Mouse (Mus musculus): ENCODE measurements around the gene Mrps31. TPM values are rescaled to one million over a fixed set of nuclear protein-coding genes. Genes with fewer than 3 reads are reported as not detected.

Mrps31 gene
- polyA plus RNA-seq, 1 experiment from 2014 or later = 44.3 TPM

DNA sequence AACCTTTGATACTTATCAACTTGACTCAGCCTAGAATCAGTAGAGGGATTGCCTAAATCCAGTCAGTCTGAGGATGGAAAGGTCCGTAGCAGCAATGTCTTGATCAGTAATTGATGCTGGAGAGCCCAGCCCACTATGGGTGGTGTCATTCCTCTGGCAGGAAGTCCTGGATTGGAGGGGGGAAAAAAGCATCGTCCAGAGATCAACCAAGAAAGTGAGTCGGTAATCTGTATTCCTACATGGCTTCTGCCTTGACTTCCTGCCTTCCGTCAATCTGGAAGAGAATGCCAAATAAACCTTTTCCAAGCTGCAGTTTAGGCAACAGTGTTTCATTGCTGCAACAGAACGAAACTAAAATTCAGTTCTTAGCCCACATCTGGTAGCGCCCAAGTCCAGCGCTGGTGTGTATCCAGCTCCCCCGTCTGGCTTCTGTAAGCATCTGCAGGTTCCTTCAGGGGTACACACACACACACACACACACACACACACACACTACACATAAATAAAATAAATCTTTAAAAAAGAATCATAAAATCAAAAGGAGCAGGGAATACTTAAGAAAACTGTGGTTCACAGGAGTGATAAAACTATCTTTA, 11.8 kb upstream of the Mrps31 start:
- Histone ChIP-seq H3K4me1 (peaks cover 10% of the 10 kb centered on the region), H3K36me3 (0 out of 2 replicates have a peak, but pooled peaks cover 5% of the 10 kb centered on the region), H3K9me3 (replicated peaks) (no peaks in the 10 kb centered on the region), H3K27ac (peak overlapping the region; percentile 90), H3K27me3 (ENCODE audit: low read depth, poor library complexity, severe bottlenecking) (no peaks in the 10 kb centered on the region), H3K4me3 (peak overlapping the region; percentile 85)
- DNase-seq (ENCODE audit: low spot score) = no peak
- WGBS = 87% methylated on average over 8 of the region's 8 CpGs

GRCm38 (mm10) chr8:22400593-22400992, 10.6 kb upstream of the Mrps31 start:
- no peak overlapping the region for H3K4me3 ChIP-seq
- H3K27ac ChIP-seq = no peak overlapping the region
- 90% methylated on average over 4 of the region's 4 CpGs for WGBS
- no peaks in the 10 kb centered on the region for H3K27me3 ChIP-seq (ENCODE audit: low read depth, poor library complexity, severe bottlenecking)
- peaks cover 10% of the 10 kb centered on the region for H3K4me1 ChIP-seq
- H3K36me3 ChIP-seq = no peaks in the 10 kb centered on the region
- DNase-seq (ENCODE audit: low spot score) = no peak
- no peaks in the 10 kb centered on the region for H3K9me3 ChIP-seq (replicated peaks)

- H3K4me3 ChIP-seq = no peak overlapping the region
- no peaks in the 10 kb centered on the region; the same call in 1 of the 2 replicates for H3K27me3 ChIP-seq (ENCODE audit: low read depth, poor library complexity, severe bottlenecking)
- no peak for DNase-seq (ENCODE audit: low spot score)
- no peaks in the 10 kb centered on the region for H3K4me1 ChIP-seq
- no peaks in the 10 kb centered on the region for H3K36me3 ChIP-seq
- 94% methylated on average over 2 of the region's 2 CpGs for WGBS
- H3K9me3 ChIP-seq (replicated peaks) = no peaks in the 10 kb centered on the region
- H3K27ac ChIP-seq = no peak overlapping the region
Measured at GRCm38 (mm10) chr8:22403235-22403634, 7.9 kb upstream of the Mrps31 start.

GRCm38 (mm10) chr8:22405733-22406132, 5.4 kb upstream of the Mrps31 start:
- no peaks in the 10 kb centered on the region for H3K9me3 ChIP-seq (replicated peaks)
- no peak for DNase-seq (ENCODE audit: low spot score)

DNA sequence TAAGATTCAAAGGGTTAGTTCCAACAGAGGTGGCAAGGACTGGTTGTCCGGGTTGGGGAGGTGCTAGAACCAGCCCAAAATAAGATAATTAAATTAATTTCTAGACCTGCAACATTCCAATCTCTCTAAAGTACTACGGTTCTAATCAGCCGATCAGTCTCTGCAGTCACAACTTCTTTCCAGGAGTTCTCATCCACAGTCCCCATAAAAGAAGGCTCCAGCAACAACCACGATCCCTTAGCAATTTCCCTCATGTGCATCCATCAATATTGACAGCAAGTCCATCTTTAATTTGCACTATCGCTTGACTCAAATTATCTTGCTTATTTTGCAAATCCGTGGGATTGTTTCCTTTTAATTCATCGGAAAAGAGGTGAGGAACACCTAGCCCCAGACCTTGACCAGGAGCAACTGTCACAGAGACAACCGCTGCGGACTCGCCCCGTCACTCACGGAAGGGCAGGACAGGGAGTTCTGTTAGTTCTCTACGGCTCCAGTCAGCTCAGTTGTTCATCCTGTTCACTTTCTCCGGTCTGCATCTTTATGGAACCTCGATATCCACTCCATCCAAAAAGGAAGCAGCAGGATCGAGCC, 376 bp upstream of the Mrps31 start:
- WGBS = 21% methylated on average over 16 of the region's 16 CpGs
- DNase-seq (ENCODE audit: low spot score) = no peak
- H3K27ac ChIP-seq = peak overlapping the region; percentile 91

More at GRCm38 (mm10) chr8:22405733-22406132, 5.4 kb upstream of the Mrps31 start:
- Histone ChIP-seq H3K4me3 (no peak overlapping the region), H3K27ac (no peak overlapping the region), H3K27me3 (ENCODE audit: low read depth, poor library complexity, severe bottlenecking) (no peaks in the 10 kb centered on the region; the same call in 1 of the 2 replicates), H3K36me3 (no peaks in the 10 kb centered on the region), H3K4me1 (peaks cover 4% of the 10 kb centered on the region; the same call in 1 of the 2 replicates)
- WGBS = 79% methylated on average over 6 of the region's 6 CpGs

DNA sequence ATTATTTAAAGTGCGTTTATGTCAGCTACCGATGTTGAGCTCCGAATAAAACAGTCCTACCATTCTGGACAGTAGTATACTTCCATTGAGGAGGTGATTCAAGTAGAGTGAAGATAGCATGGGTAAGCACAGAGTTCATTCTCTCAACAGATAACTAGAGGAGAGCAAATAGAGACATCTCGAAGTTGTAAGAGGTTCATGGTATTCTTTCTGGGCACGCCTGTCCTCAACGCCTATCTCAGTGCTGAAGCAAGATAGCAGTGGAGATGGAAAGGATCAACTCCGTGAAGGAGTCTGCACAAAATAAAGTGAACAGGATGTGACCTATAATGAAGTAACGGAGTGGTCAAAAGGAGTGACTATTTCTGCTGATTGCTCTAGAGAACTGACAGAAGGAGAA, 810 bp downstream of the Mrps31 start:
- peak overlapping the region; percentile 85 for H3K4me3 ChIP-seq
- no peaks in the 10 kb centered on the region for H3K9me3 ChIP-seq (replicated peaks)
- 27% methylated on average over 8 of the region's 8 CpGs for WGBS
- H3K36me3 ChIP-seq = peaks cover 22% of the 10 kb centered on the region
- no peak for DNase-seq (ENCODE audit: low spot score)
- peaks cover 10% of the 10 kb centered on the region for H3K4me1 ChIP-seq
- H3K27ac ChIP-seq = peak overlapping the region; percentile 91
- H3K27me3 ChIP-seq (ENCODE audit: low read depth, poor library complexity, severe bottlenecking) = no peaks in the 10 kb centered on the region; the same call in 1 of the 2 replicates

More for the DNA sequence above, 376 bp upstream of the Mrps31 start:
- peak overlapping the region; percentile 85 for H3K4me3 ChIP-seq
- H3K36me3 ChIP-seq = peaks cover 10% of the 10 kb centered on the region
- H3K4me1 ChIP-seq = peaks cover 10% of the 10 kb centered on the region
- H3K27me3 ChIP-seq (ENCODE audit: low read depth, poor library complexity, severe bottlenecking) = no peaks in the 10 kb centered on the region; the same call in 1 of the 2 replicates
- no peaks in the 10 kb centered on the region for H3K9me3 ChIP-seq (replicated peaks)

Other genes starting within 250 kb of the Mrps31 start
- gene Nek3, start 244.9 kb upstream of the Mrps31 start, polyA plus RNA-seq (2016; fragmentation: Nextera tagmentation; extraction: Ambion mirVana) = 7.1 TPM in 2 replicates
- gene Ckap2, start 225.5 kb upstream of the Mrps31 start, polyA plus RNA-seq (2016; fragmentation: Nextera tagmentation; extraction: Ambion mirVana) = 41.1 and 43.9 TPM in 2 replicates
- 37.5 and 38.6 TPM in 2 replicates for gene Vps36, start 218.6 kb upstream of the Mrps31 start, polyA plus RNA-seq (2016; fragmentation: Nextera tagmentation; extraction: Ambion mirVana)
- 11.1 and 11.4 TPM in 2 replicates for gene Thsd1, start 184.0 kb upstream of the Mrps31 start, polyA plus RNA-seq (2016; fragmentation: Nextera tagmentation; extraction: Ambion mirVana)
- gene Tpte, start 127.9 kb upstream of the Mrps31 start, polyA plus RNA-seq (2016; fragmentation: Nextera tagmentation; extraction: Ambion mirVana) = not detected in 2 replicates
- gene Slc25a15, start 12.8 kb upstream of the Mrps31 start, polyA plus RNA-seq (2016; fragmentation: Nextera tagmentation; extraction: Ambion mirVana) = 18.9 and 20.7 TPM in 2 replicates